Mouse (Mus musculus) embryonic fibroblast, embryonic 13.5 days (primary cell): ENCODE measurements at regions not wholly inside any gene's neighbourhood (a gene's known extent, or its start where the extent isn't known, plus 50 kb on each side); places are given as distances from the start of the nearest gene placed in this dataset.

Source experiments
- CTCF ChIP-seq: IDR thresholded peaks from 2 replicates; pipeline ENCODE4 v1.5.1; 2011; ENCODE audit warnings: mild to moderate bottlenecking, control low read depth, low read length, moderate library complexity, borderline replicate concordance; ENCODE audit not compliant: insufficient read depth
- POLR2A ChIP-seq: IDR thresholded peaks from 2 replicates; pipeline ENCODE4 v1.6.1; 2011; ENCODE audit warnings: low read depth, mild to moderate bottlenecking, control low read depth, low read length, moderate library complexity

DNA sequence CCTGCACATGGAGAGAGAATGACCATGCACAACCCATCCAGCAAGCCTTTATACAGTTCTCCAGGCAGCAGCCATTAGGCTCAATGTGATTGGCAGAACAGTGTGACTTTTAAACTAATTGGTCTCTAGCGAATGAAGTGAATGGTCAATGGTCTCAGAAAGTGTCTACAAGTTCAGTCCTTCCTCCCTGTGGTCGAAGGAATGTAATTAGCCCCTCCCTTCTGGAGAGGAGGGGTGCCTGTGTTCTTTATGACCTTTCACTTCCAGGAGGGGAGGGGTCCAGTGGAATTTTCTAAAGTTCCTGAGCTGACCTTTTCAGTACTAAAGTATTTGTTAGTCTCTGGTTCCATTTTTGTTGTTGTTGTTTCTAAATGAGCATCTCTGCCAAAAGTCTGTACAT is 112.4 kb downstream of the Car2 start:
- TF ChIP-seq POLR2A (no peak), CTCF (no peak)
